Mouse (Mus musculus): ENCODE data around the gene Itga9.

DNA sequence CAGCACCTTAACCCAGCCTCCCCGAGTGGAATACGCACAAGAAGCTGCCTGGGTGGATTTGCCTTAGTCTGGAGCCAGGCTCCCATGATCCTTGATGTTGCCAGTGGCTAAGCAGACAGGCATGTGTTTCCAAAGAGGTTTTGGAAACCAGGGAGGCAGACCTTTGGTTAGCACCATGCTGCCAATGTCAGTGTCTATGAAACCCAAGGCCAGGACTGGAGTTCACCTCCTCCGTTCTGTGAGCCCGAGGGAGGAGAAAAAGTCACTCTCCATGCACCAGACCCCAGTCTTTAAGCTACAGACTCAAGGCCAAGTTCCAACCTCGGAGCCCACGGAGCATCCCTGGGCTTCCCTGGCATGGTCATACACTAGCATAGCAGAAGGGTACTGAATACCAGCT is 15.2 kb downstream of the Itga9 start:
- TF ChIP-seq CTCF (IDR thresholded peaks at IDR 0.05; ENCODE audit: control insufficient read depth, insufficient read depth, insufficient replicate concordance, low read depth, low read length) (no peak), POLR2A (IDR thresholded peaks at IDR 0.05; ENCODE audit: control insufficient read depth, low read depth, low read length) (no peak)
